Mouse (Mus musculus) liver, embryonic 14.5 days (tissue): ENCODE results near the gene Atrnl1.

Experiments used
- CTCF ChIP-seq: IDR thresholded peaks from 2 replicates; pipeline ENCODE4 v1.5.1; 2016; ENCODE audit warnings: antibody characterized with exemption, low read depth, control low read depth
- EP300 ChIP-seq: IDR thresholded peaks from 2 replicates; pipeline ENCODE4 v1.6.1; 2016; ENCODE audit warnings: antibody characterized with exemption, low read depth

DNA sequence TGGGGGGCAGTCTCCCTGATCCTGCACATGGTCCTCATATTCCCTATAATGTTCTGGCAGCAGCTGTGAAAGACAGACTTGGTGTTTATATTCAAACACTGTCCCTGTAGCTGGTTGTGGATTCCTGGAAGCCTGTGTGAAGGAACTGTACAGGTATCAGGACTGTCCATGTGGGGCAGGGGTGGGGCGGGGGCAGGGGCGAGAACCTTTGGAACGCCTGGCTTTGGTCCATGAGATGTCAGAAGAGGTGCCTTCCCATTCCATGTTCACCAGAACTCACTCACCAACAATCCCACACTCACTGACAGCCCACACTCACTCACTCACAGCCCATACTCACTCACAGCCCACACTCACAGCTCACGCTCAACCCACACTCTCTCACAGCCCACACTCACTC is 266.5 kb downstream of the Atrnl1 start:
- no peak for TF ChIP-seq EP300
- TF ChIP-seq CTCF: no peak
